Mouse (Mus musculus) liver, embryonic 16.5 days (tissue): ENCODE measurements around the gene Hoxa5. TPM values are rescaled to one million over a fixed set of nuclear protein-coding genes. Genes with fewer than 3 reads are reported as not detected.
A peak's percentile ranks its signal among the peaks of the same experiment; 100 is the strongest.

Experiments
- ATAC-seq: fragments of 200-750 bp; cut with Nextera tagmentation; 2 replicates; pipeline ENCODE4 v1.8.0; 2017; ENCODE audit warnings: low read depth, mild to moderate bottlenecking, moderate number of reproducible peaks, moderate library complexity
- H3K27ac ChIP-seq: fragments of 300-500 bp; sonication (generic); 2 replicates; pipeline ENCODE4 v1.5.1; 2014; ENCODE audit warnings: mild to moderate bottlenecking, low read length
- H3K27me3 ChIP-seq: fragments of 300-500 bp; sonication (generic); 2 replicates; pipeline ENCODE4 v1.6.1; 2014; ENCODE audit warnings: low read depth, low read length, mixed read lengths; ENCODE audit not compliant: control insufficient read depth, insufficient read depth
- H3K36me3 ChIP-seq: fragments of 300-500 bp; sonication (generic); 2 replicates; pipeline ENCODE4 v1.6.1; 2014; ENCODE audit warnings: mild to moderate bottlenecking; ENCODE audit not compliant: control insufficient read depth, insufficient read depth
- H3K4me1 ChIP-seq: fragments of 300-500 bp; sonication (generic); 2 replicates; pipeline ENCODE4 v1.6.1; 2014; ENCODE audit warnings: low read depth, low read length, mixed read lengths; ENCODE audit not compliant: control insufficient read depth
- H3K4me2 ChIP-seq: fragments of 300-500 bp; sonication (generic); 2 replicates; pipeline ENCODE4 v1.6.1; 2014; ENCODE audit warnings: low read depth, low read length, mixed read lengths
- H3K4me3 ChIP-seq: fragments of 300-500 bp; sonication (generic); 2 replicates; pipeline ENCODE4 v1.5.1; 2014; ENCODE audit warnings: low read depth, mild to moderate bottlenecking, low read length
- H3K9ac ChIP-seq: fragments of 300-500 bp; sonication (generic); 2 replicates; pipeline ENCODE4 v1.6.1; 2014; ENCODE audit warnings: low read depth, low read length
- H3K9me3 ChIP-seq: fragments of 300-500 bp; sonication (generic); replicated peaks from 2 replicates; pipeline ENCODE4 v1.6.1; 2016; ENCODE audit warnings: low read length; ENCODE audit not compliant: control insufficient read depth
- WGBS: fragments of 180-500 bp; shearing (Covaris S2); extraction: QIAGEN DNeasy Blood & Tissue Kit; methylation state at CpG from one replicate; pipeline ENCODE4 v1.1.7; 2014; ENCODE audit not compliant: insufficient replicate concordance; 5-methylcytosine and 5-hydroxymethylcytosine counted together
- polyA plus RNA-seq: library from polyadenylated mRNA; unstranded; fragments of >200 nt; fragmentation: Nextera tagmentation; extraction: Ambion mirVana; gene quantifications from 2 replicates; pipeline ENCODE4 v1.2.1, GENCODE M21; 2015

The Hoxa5 gene
- polyA plus RNA-seq, 1 experiment from 2014 or later, result 0.68 TPM

DNA sequence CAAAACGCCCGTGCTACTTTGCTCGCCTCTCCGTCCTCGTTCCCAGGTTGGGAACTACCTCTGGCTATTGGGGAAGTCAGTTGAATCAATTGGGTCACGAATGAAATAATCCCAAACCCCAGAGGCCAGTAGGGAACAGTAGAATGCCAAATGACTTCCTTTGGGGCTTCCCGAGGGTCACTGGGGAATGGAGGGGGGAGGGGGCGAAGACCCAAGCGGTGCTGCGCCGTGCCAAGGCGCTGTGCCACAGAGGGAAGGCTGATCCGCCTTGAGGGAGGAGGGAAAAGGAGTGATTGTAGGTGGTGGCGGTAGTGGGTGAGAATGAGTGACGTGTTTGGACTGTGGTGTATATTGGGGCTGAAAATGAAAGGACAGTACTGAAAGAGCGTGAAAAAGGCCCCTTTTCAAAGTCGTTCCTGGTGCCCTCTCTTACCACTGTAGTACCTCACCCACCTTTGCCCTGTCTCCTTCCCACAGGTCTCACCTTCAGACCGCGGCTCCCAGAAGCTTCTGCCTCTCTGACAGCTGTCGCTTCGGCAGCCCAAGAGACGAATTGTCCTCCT lies 8.2 kb upstream of the Hoxa5 start:
- Histone ChIP-seq H3K27ac (no peak overlapping the region), H3K4me1 (no peaks in the 10 kb centered on the region; the same call in none of the 2 replicates), H3K36me3 (no peaks in the 10 kb centered on the region), H3K27me3 (peaks cover 97% of the 10 kb centered on the region), H3K4me2 (peak overlapping the region; percentile 28), H3K9me3 (no peaks in the 10 kb centered on the region), H3K4me3 (peak overlapping the region; percentile 36), H3K9ac (no peak overlapping the region)
- WGBS, result 1% methylated on average over 22 of the region's 22 CpGs
- no peak for ATAC-seq

DNA sequence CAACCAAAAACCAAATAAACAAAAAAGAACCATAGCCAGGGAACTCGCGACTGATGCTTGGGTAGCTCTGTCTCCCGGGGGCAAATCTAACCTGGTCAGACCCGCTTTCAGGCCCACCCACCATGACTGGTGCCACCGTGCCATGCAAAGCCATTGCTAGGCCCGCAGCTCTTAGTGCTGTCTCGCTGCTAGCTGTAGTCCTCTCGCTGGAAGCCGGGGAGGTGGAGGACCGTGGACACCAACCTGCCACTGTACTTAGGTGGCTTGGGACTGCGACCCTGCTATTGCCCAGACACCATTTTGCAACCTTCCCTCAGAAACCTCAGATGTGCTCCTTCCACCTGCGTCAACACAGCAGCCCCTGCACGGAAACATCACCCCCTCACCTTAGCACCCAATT lies 7.6 kb upstream of the Hoxa5 start:
- 0 out of 2 replicates have a peak overlapping the region, but pooled peaks have one; percentile 19 for H3K4me3 ChIP-seq
- no peaks in the 10 kb centered on the region; the same call in none of the 2 replicates for H3K4me1 ChIP-seq
- H3K27me3 ChIP-seq, result peaks cover 97% of the 10 kb centered on the region
- no peaks in the 10 kb centered on the region for H3K36me3 ChIP-seq
- H3K9ac ChIP-seq, result no peak overlapping the region
- no peak for ATAC-seq
- no peak overlapping the region for H3K27ac ChIP-seq
- H3K4me2 ChIP-seq, result 0 out of 2 replicates have a peak overlapping the region, but pooled peaks have one; percentile 15
- no peaks in the 10 kb centered on the region for H3K9me3 ChIP-seq
- WGBS, result 3% methylated on average over 13 of the region's 13 CpGs

GRCm38 (mm10) chr6:52211170-52211935 lies 7.0 kb upstream of the Hoxa5 start:
- no peak overlapping the region for H3K27ac ChIP-seq
- peaks cover 97% of the 10 kb centered on the region for H3K27me3 ChIP-seq
- no peak for ATAC-seq
- no peaks in the 10 kb centered on the region; the same call in none of the 2 replicates for H3K4me1 ChIP-seq
- H3K4me2 ChIP-seq, result 0 out of 2 replicates have a peak overlapping the region, but pooled peaks have one; percentile 15
- H3K36me3 ChIP-seq, result no peaks in the 10 kb centered on the region
- H3K4me3 ChIP-seq, result 0 out of 2 replicates have a peak overlapping the region, but pooled peaks have one; percentile 19
- H3K9me3 ChIP-seq, result no peaks in the 10 kb centered on the region
- no peak overlapping the region for H3K9ac ChIP-seq
- WGBS, result 3% methylated on average over 37 of the region's 37 CpGs

DNA sequence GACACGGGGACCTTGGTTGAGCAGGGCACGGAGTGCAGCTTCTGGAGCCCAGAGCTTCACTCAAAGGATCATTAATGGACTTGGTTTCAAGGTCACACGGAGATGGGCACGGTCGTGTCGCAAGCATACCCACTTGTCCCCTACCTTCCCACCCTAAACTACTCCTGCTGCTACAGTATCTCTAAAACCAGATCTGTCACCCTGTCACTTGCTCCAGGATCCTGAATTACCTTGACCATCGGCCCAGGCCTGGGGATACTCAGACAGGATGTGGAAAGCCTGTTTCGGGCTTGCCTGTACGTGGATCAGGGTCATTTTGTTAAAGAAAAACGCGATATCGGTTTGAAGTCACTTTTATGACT lies 5.3 kb upstream of the Hoxa5 start:
- no peaks in the 10 kb centered on the region for H3K9me3 ChIP-seq
- H3K4me3 ChIP-seq, result no peak overlapping the region
- H3K36me3 ChIP-seq, result no peaks in the 10 kb centered on the region
- H3K27ac ChIP-seq, result no peak overlapping the region
- WGBS, result 24% methylated on average over 12 of the region's 12 CpGs
- H3K27me3 ChIP-seq, result peaks cover 97% of the 10 kb centered on the region
- H3K4me1 ChIP-seq, result no peaks in the 10 kb centered on the region; the same call in none of the 2 replicates
- H3K4me2 ChIP-seq, result no peak overlapping the region
- no peak overlapping the region for H3K9ac ChIP-seq
- ATAC-seq, result no peak

GRCm38 (mm10) chr6:52208868-52209684 lies 4.7 kb upstream of the Hoxa5 start:
- no peaks in the 10 kb centered on the region for H3K36me3 ChIP-seq
- peak overlapping the region; percentile 12; the same call in 1 of the 2 replicates for H3K4me3 ChIP-seq
- H3K9me3 ChIP-seq, result no peaks in the 10 kb centered on the region
- no peak overlapping the region for H3K27ac ChIP-seq
- no peak for ATAC-seq
- 14% methylated on average over 16 of the region's 18 CpGs for WGBS
- H3K9ac ChIP-seq, result no peak overlapping the region
- H3K4me1 ChIP-seq, result no peaks in the 10 kb centered on the region; the same call in none of the 2 replicates
- H3K27me3 ChIP-seq, result peaks cover 97% of the 10 kb centered on the region
- H3K4me2 ChIP-seq, result peak overlapping the region; percentile 27

- 5% methylated on average over 47 of the region's 47 CpGs for WGBS
- H3K36me3 ChIP-seq, result no peaks in the 10 kb centered on the region
- ATAC-seq, result no peak
- H3K27me3 ChIP-seq, result peaks cover 98% of the 10 kb centered on the region
- no peak within 1 kb of the TSS for H3K27ac ChIP-seq
- H3K9me3 ChIP-seq, result no peaks in the 10 kb centered on the region
- peak within 1 kb of the TSS; percentile 12; the same call in 1 of the 2 replicates for H3K4me3 ChIP-seq
- no peak within 1 kb of the TSS for H3K9ac ChIP-seq
- H3K4me1 ChIP-seq, result no peaks in the 10 kb centered on the region; the same call in none of the 2 replicates
- H3K4me2 ChIP-seq, result peak within 1 kb of the TSS; percentile 27
Measured at GRCm38 (mm10) chr6:52208072-52208867, 3.9 kb upstream of the Hoxa5 start, which contains the start of gene Hoxa6. Hoxa6 (minus strand) TSS chr6:52208722.

GRCm38 (mm10) chr6:52207684-52207976 lies 3.2 kb upstream of the Hoxa5 start:
- no peaks in the 10 kb centered on the region for H3K36me3 ChIP-seq
- no peak for ATAC-seq
- H3K4me1 ChIP-seq, result no peaks in the 10 kb centered on the region; the same call in 1 of the 2 replicates
- H3K4me3 ChIP-seq, result no peak overlapping the region
- H3K27ac ChIP-seq, result no peak overlapping the region
- no peak overlapping the region for H3K9ac ChIP-seq
- H3K4me2 ChIP-seq, result no peak overlapping the region
- H3K9me3 ChIP-seq, result no peaks in the 10 kb centered on the region
- peaks cover 98% of the 10 kb centered on the region for H3K27me3 ChIP-seq

GRCm38 (mm10) chr6:52206882-52207683 lies 2.7 kb upstream of the Hoxa5 start:
- Histone ChIP-seq H3K4me1 (no peaks in the 10 kb centered on the region; the same call in 1 of the 2 replicates), H3K36me3 (no peaks in the 10 kb centered on the region), H3K4me2 (no peak overlapping the region), H3K9ac (no peak overlapping the region), H3K27me3 (peaks cover 97% of the 10 kb centered on the region), H3K9me3 (no peaks in the 10 kb centered on the region), H3K27ac (no peak overlapping the region), H3K4me3 (no peak overlapping the region)
- 30% methylated on average over 4 of the region's 4 CpGs for WGBS
- no peak for ATAC-seq
